Mouse (Mus musculus) midbrain, embryonic 12.5 days (tissue): Measurements from ENCODE around the gene Sh3bgrl. TPM values are rescaled to one million over a fixed set of nuclear protein-coding genes. Genes with fewer than 3 reads are reported as not detected.
A peak's percentile ranks its signal among the peaks of the same experiment; 100 is the strongest.

Source experiments
- ATAC-seq: fragments of 200-750 bp; cut with Nextera tagmentation; 2 replicates; pipeline ENCODE4 v1.8.0; 2017; ENCODE audit warnings: low read depth, moderate TSS enrichment, moderate library complexity; ENCODE audit not compliant: low FRiP score
- H3K27ac ChIP-seq: fragments of 300-500 bp; sonication (generic); replicated peaks from 2 replicates; pipeline ENCODE4 v1.5.1; 2016; ENCODE audit warnings: mild to moderate bottlenecking
- H3K27me3 ChIP-seq: fragments of 300-500 bp; sonication (generic); 2 replicates; pipeline ENCODE4 v1.6.1; 2016; ENCODE audit warnings: mild to moderate bottlenecking
- H3K36me3 ChIP-seq: fragments of 300-500 bp; sonication (generic); 2 replicates; pipeline ENCODE4 v1.6.1; 2016
- H3K4me1 ChIP-seq: fragments of 300-500 bp; sonication (generic); 2 replicates; pipeline ENCODE4 v1.6.1; 2016
- H3K4me2 ChIP-seq: fragments of 300-500 bp; sonication (generic); replicated peaks from 2 replicates; pipeline ENCODE4 v1.6.1; 2016; ENCODE audit warnings: mild to moderate bottlenecking, moderate library complexity
- H3K4me3 ChIP-seq: fragments of 300-500 bp; sonication (generic); 2 replicates; pipeline ENCODE4 v1.5.1; 2016; ENCODE audit warnings: mild to moderate bottlenecking
- H3K9ac ChIP-seq: fragments of 300-500 bp; sonication (generic); replicated peaks from 2 replicates; pipeline ENCODE4 v1.6.1; 2016; ENCODE audit warnings: mild to moderate bottlenecking, moderate library complexity
- H3K9me3 ChIP-seq: fragments of 300-500 bp; sonication (generic); 2 replicates; pipeline ENCODE4 v1.6.1; 2016; ENCODE audit warnings: mild to moderate bottlenecking
- WGBS: fragments of 180-500 bp; shearing (Covaris S2); methylation state at CpG from one replicate; pipeline ENCODE4 v1.1.7; 2016; 5-methylcytosine and 5-hydroxymethylcytosine counted together
- polyA plus RNA-seq: library from polyadenylated mRNA; unstranded; fragments of >200 nt; fragmentation: Nextera tagmentation; extraction: Ambion mirVana; gene quantifications from 2 replicates; pipeline ENCODE4 v1.2.1, GENCODE M21; 2016

The Sh3bgrl gene
- polyA plus RNA-seq, 1 experiment from 2014 or later, result 214 TPM

DNA sequence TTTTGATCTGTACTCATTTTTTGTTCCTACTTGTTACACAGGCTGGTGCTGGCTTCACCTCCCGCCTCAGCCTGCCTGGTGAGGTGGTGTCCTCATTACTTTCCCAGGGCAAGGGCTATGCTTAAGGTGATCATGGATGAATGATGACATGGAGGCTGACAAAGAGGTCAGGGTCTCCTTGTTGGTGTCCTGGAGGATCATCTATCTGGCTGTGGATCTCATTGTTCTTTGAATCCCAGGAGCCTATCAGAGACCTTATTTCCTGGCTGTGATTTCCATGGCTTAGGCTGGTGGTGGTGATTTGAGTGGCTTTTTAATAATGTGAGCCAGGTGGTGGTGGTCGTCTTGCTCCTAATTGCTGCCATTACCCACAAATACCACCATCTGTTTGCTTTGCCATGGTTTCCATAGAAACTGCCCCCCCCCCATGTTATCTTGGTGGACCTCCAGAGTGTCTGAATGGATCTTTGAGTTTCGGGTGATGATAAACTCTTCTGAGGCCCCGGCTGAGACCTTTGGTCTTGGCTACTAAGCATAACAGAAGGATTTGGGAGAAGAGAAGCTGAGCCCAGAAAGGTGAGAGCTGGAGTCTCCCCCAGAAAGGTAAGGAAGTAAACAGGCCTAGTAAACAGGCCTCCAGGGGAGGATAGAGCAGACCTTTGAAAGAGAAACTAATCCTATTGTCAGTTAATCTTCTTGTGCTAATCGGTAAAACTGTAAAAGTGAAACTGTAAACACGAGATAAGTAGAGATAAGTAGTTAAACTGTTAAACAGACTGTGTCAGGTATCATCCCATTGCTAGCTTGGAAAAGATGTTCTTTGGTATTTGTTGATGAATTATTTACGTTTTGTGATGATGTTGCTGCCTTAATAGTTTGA is 18.5 kb downstream of the Sh3bgrl start:
- no peak overlapping the region; the same call in 1 of the 2 replicates for H3K27ac ChIP-seq
- H3K9me3 ChIP-seq, result no peaks in the 10 kb centered on the region
- H3K4me1 ChIP-seq, result 0 out of 2 replicates have a peak, but pooled peaks cover 8% of the 10 kb centered on the region
- no peak overlapping the region for H3K9ac ChIP-seq
- no peak overlapping the region for H3K4me3 ChIP-seq
- 25% methylated on average over 7 of the region's 7 CpGs for WGBS
- H3K36me3 ChIP-seq, result no peaks in the 10 kb centered on the region
- ATAC-seq, result peak; percentile 74
- H3K27me3 ChIP-seq, result no peaks in the 10 kb centered on the region
- H3K4me2 ChIP-seq, result no peak overlapping the region

GRCm38 (mm10) chrX:109119829-109120826 is 25.0 kb downstream of the Sh3bgrl start:
- 79% methylated on average over 14 of the region's 14 CpGs for WGBS

DNA sequence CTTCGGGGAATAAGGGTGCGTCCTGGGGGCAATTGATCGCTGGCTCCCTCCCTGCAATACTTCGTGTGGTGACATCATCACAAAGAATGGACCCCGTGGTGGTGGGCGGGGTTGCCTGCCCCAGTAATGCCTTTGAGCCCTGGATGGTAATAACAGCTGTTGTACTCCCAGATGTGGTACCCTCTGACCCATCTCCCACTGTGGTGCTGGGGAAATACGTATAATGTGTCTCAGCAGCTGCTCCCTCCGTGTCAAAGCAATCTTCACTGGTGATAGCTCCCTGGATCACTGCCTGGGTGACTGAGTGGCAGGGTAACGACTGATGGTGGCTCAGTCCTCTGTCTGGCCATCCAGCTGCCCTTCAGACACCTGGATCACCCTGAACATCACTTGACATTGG is 26.0 kb downstream of the Sh3bgrl start:
- 40% methylated on average over 9 of the region's 9 CpGs for WGBS
- 0 out of 2 replicates have a peak, but pooled peaks have one; percentile 27 for ATAC-seq
- Histone ChIP-seq H3K27ac (no peak overlapping the region), H3K4me3 (no peak overlapping the region), H3K9ac (no peak overlapping the region), H3K4me2 (no peak overlapping the region), H3K36me3 (no peaks in the 10 kb centered on the region), H3K27me3 (no peaks in the 10 kb centered on the region), H3K4me1 (no peaks in the 10 kb centered on the region; the same call in 1 of the 2 replicates), H3K9me3 (no peaks in the 10 kb centered on the region)

More at GRCm38 (mm10) chrX:109119829-109120826, 25.0 kb downstream of the Sh3bgrl start:
- H3K4me2 ChIP-seq, result no peak overlapping the region
- no peaks in the 10 kb centered on the region for H3K36me3 ChIP-seq
- no peak overlapping the region for H3K27ac ChIP-seq
- no peak overlapping the region for H3K9ac ChIP-seq
- H3K27me3 ChIP-seq, result no peaks in the 10 kb centered on the region
- no peaks in the 10 kb centered on the region; the same call in 1 of the 2 replicates for H3K4me1 ChIP-seq
- no peak overlapping the region for H3K4me3 ChIP-seq
- ATAC-seq, result no peak
- no peaks in the 10 kb centered on the region for H3K9me3 ChIP-seq

GRCm38 (mm10) chrX:109122670-109123069 is 27.5 kb downstream of the Sh3bgrl start:
- Histone ChIP-seq H3K9me3 (no peaks in the 10 kb centered on the region), H3K4me3 (no peak overlapping the region), H3K9ac (no peak overlapping the region), H3K4me2 (no peak overlapping the region), H3K27ac (no peak overlapping the region), H3K36me3 (no peaks in the 10 kb centered on the region), H3K4me1 (no peaks in the 10 kb centered on the region; the same call in 1 of the 2 replicates), H3K27me3 (no peaks in the 10 kb centered on the region)
- ATAC-seq, result no peak
- WGBS, result 59% methylated on average over 1 of the region's 1 CpGs

GRCm38 (mm10) chrX:109123762-109124161 is 28.6 kb downstream of the Sh3bgrl start:
- Histone ChIP-seq H3K4me3 (no peak overlapping the region), H3K36me3 (no peaks in the 10 kb centered on the region), H3K9ac (no peak overlapping the region), H3K27ac (no peak overlapping the region), H3K4me2 (no peak overlapping the region), H3K9me3 (no peaks in the 10 kb centered on the region), H3K27me3 (no peaks in the 10 kb centered on the region), H3K4me1 (no peaks in the 10 kb centered on the region; the same call in 1 of the 2 replicates)
- ATAC-seq, result no peak

DNA sequence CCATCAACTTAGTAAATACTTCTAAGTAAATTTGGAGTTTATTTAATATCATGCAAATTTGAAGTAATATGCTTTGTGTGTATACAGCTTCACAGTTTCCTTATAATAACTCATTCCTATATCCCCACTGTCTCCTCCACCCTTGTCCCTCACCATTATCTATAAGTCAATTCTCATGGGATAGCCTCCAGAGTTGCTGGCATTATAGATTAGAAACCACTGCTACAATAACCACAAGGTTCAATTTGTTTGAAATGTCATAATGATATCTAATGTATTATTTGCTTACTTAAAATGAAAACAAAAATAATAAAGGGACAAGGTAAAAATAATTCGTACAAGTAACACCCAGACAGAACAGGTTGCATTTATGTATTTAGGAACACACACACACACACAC is 31.7 kb downstream of the Sh3bgrl start:
- Histone ChIP-seq H3K4me2 (no peak overlapping the region), H3K27me3 (no peaks in the 10 kb centered on the region), H3K4me1 (no peaks in the 10 kb centered on the region), H3K27ac (no peak overlapping the region), H3K9me3 (no peaks in the 10 kb centered on the region), H3K36me3 (no peaks in the 10 kb centered on the region), H3K9ac (no peak overlapping the region), H3K4me3 (no peak overlapping the region)
- WGBS, result 100% methylated on average over 1 of the region's 1 CpGs
- ATAC-seq, result no peak

- Histone ChIP-seq H3K4me3 (no peak overlapping the region), H3K36me3 (no peaks in the 10 kb centered on the region), H3K4me2 (no peak overlapping the region), H3K9me3 (no peaks in the 10 kb centered on the region), H3K27ac (no peak overlapping the region), H3K4me1 (no peaks in the 10 kb centered on the region), H3K9ac (no peak overlapping the region), H3K27me3 (no peaks in the 10 kb centered on the region)
- no peak for ATAC-seq
- WGBS, result 73% methylated on average over 7 of the region's 7 CpGs
Measured at GRCm38 (mm10) chrX:109127551-109128088, 32.5 kb downstream of the Sh3bgrl start.

- Histone ChIP-seq H3K4me2 (no peak overlapping the region), H3K9me3 (no peaks in the 10 kb centered on the region), H3K36me3 (no peaks in the 10 kb centered on the region), H3K27ac (no peak overlapping the region), H3K27me3 (no peaks in the 10 kb centered on the region), H3K4me3 (no peak overlapping the region), H3K4me1 (no peaks in the 10 kb centered on the region), H3K9ac (no peak overlapping the region)
- no peak for ATAC-seq
- 85% methylated on average over 1 of the region's 1 CpGs for WGBS
Measured at GRCm38 (mm10) chrX:109130066-109130465, 34.9 kb downstream of the Sh3bgrl start.

- Histone ChIP-seq H3K4me1 (no peaks in the 10 kb centered on the region), H3K9ac (no peak overlapping the region), H3K36me3 (no peaks in the 10 kb centered on the region), H3K27ac (no peak overlapping the region), H3K27me3 (no peaks in the 10 kb centered on the region), H3K9me3 (no peaks in the 10 kb centered on the region), H3K4me3 (no peak overlapping the region), H3K4me2 (no peak overlapping the region)
- ATAC-seq, result no peak
- WGBS, result 83% methylated on average over 2 of the region's 2 CpGs
Measured at GRCm38 (mm10) chrX:109131834-109132233, 36.7 kb downstream of the Sh3bgrl start.

- ATAC-seq, result no peak
- 80% methylated on average over 1 of the region's 1 CpGs for WGBS
Measured at GRCm38 (mm10) chrX:109132463-109132862, 37.3 kb downstream of the Sh3bgrl start.

DNA sequence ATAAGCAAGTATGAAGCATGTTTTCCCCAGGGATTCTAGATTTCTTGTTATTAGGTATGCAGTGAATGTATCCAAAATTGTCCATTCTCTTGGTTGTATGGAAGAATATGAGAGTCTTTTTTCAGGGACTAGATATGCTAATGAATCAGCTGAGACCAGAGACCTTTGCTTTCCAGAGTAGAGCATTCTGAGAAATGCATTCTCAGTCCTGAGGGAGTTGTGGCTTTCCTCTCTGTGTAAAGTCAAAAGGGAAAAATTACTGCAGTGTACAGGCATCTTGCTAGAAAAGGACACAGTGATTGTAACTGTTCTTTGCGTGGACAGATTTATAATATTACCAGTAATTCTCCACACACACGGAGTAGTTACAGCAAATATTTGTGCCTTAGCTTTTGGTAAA is 38.3 kb downstream of the Sh3bgrl start:
- H3K4me1 ChIP-seq, result no peaks in the 10 kb centered on the region
- no peaks in the 10 kb centered on the region for H3K27me3 ChIP-seq
- H3K9ac ChIP-seq, result no peak overlapping the region
- no peaks in the 10 kb centered on the region for H3K9me3 ChIP-seq
- no peak overlapping the region for H3K27ac ChIP-seq
- no peaks in the 10 kb centered on the region for H3K36me3 ChIP-seq
- no peak for ATAC-seq
- WGBS, result 79% methylated on average over 2 of the region's 2 CpGs
- no peak overlapping the region for H3K4me3 ChIP-seq
- no peak overlapping the region for H3K4me2 ChIP-seq

More at GRCm38 (mm10) chrX:109132463-109132862, 37.3 kb downstream of the Sh3bgrl start:
- Histone ChIP-seq H3K9ac (no peak overlapping the region), H3K4me3 (no peak overlapping the region), H3K27ac (no peak overlapping the region), H3K36me3 (no peaks in the 10 kb centered on the region), H3K27me3 (no peaks in the 10 kb centered on the region), H3K4me1 (no peaks in the 10 kb centered on the region), H3K4me2 (no peak overlapping the region), H3K9me3 (no peaks in the 10 kb centered on the region)
